9 mouse cellular contexts compared by ENCODE assay signal in genomic region chr11:77385706-77386690, GRCm38 (mm10).
DNase-seq lines count a peak whose midpoint lies in the region; ATAC-seq and TF ChIP-seq lines count a peak whose summit lies in the region.
"Had no signal": no experiment of that assay in that cellular context is flagged by ENCODE, and none has a peak within 500 bp of the region (broad histone marks: within the 10 kb centered on the region; RNA-seq: fewer than 3 reads in every experiment).

No protein-coding gene starts in this region.

- no peaks in the 10 kb centered on the region for H3K9me3 ChIP-seq in midbrain, postnatal 0 days (ENCODE audit: low read length)
- H3K9me3 ChIP-seq in midbrain, embryonic 11.5 days (ENCODE audit: control insufficient read depth, low read length) = no peaks in the 10 kb centered on the region
- 0 out of 2 replicates have a peak, but pooled peaks cover 4% of the 10 kb centered on the region for H3K9me3 ChIP-seq in midbrain, embryonic 10.5 days (replicated peaks)
- H3K9me3 ChIP-seq: neural tube, embryonic 13.5 days had no signal

- TF ChIP-seq CTCF in midbrain, postnatal 0 days (IDR thresholded peaks at IDR 0.05) = no peak

- peak; percentile 9 for DNase-seq in midbrain, postnatal 0 days (ENCODE audit: low spot score)
- no peak for DNase-seq in midbrain, embryonic 11.5 days (ENCODE audit: low spot score, missing footprints)
- DNase-seq in adrenal gland, postnatal 25 days = peak; percentile 22
- DNase-seq in heart, postnatal 25 days (ENCODE audit: low spot score) = peak; percentile 24
- DNase-seq in lung, postnatal 4 days = peak; percentile 46 to 64
- DNase-seq in cerebellum, adult 11 months = no peak
- no peak for DNase-seq in embryo, embryonic 9.5 days (ENCODE audit: extremely low spot score)
- no peak for DNase-seq in midbrain, embryonic 10.5 days (ENCODE audit: low spot score)

- H3K4me3 ChIP-seq in midbrain, postnatal 0 days (ENCODE audit: low read depth, low read length) = no peak overlapping the region
- H3K4me3 ChIP-seq in midbrain, embryonic 11.5 days (ENCODE audit: low read depth, low read length) = no peak overlapping the region
- H3K4me3 ChIP-seq in midbrain, embryonic 10.5 days = no peak overlapping the region
- H3K4me3 ChIP-seq: neural tube, embryonic 13.5 days had no signal

- no peaks in the 10 kb centered on the region for H3K27me3 ChIP-seq in midbrain, postnatal 0 days (ENCODE audit: insufficient read depth, low read length)
- H3K27me3 ChIP-seq in midbrain, embryonic 11.5 days (ENCODE audit: control insufficient read depth, insufficient read depth, low read length) = no peaks in the 10 kb centered on the region
- H3K27me3 ChIP-seq in midbrain, embryonic 10.5 days (ENCODE audit: low read depth, poor library complexity, severe bottlenecking) = no peaks in the 10 kb centered on the region
- H3K27me3 ChIP-seq: neural tube, embryonic 13.5 days had no signal

- H3K36me3 ChIP-seq in midbrain, postnatal 0 days (ENCODE audit: insufficient read depth, low read length) = no peaks in the 10 kb centered on the region
- no peaks in the 10 kb centered on the region for H3K36me3 ChIP-seq in midbrain, embryonic 11.5 days (ENCODE audit: control insufficient read depth, insufficient read depth, low read length)
- H3K36me3 ChIP-seq in midbrain, embryonic 10.5 days = peaks cover 9% of the 10 kb centered on the region
- H3K36me3 ChIP-seq: neural tube, embryonic 13.5 days had no signal

- no peak for ATAC-seq in midbrain, postnatal 0 days (ENCODE audit: low FRiP score)
- ATAC-seq in midbrain, embryonic 11.5 days (ENCODE audit: low FRiP score) = no peak

- H3K4me1 ChIP-seq in midbrain, postnatal 0 days (ENCODE audit: insufficient read depth, low read length) = no peaks in the 10 kb centered on the region
- no peaks in the 10 kb centered on the region for H3K4me1 ChIP-seq in midbrain, embryonic 11.5 days (ENCODE audit: control insufficient read depth, insufficient read depth, low read length)
- H3K4me1 ChIP-seq in midbrain, embryonic 10.5 days = no peaks in the 10 kb centered on the region
- H3K4me1 ChIP-seq: neural tube, embryonic 13.5 days had no signal

- no peak overlapping the region for H3K27ac ChIP-seq in midbrain, postnatal 0 days (ENCODE audit: low read depth, low read length)
- H3K27ac ChIP-seq in midbrain, embryonic 11.5 days (ENCODE audit: low read depth, low read length) = no peak overlapping the region
- no peak overlapping the region for H3K27ac ChIP-seq in midbrain, embryonic 10.5 days (replicated peaks)
- H3K27ac ChIP-seq: neural tube, embryonic 13.5 days had no signal

- H3K9ac ChIP-seq in midbrain, postnatal 0 days (replicated peaks; ENCODE audit: low read length, poor library complexity, severe bottlenecking) = no peak overlapping the region
- H3K9ac ChIP-seq in midbrain, embryonic 11.5 days (ENCODE audit: low read length) = no peak overlapping the region
- H3K9ac ChIP-seq: neural tube, embryonic 13.5 days had no signal

- H3K4me2 ChIP-seq in midbrain, postnatal 0 days (ENCODE audit: low read depth, low read length, poor library complexity, severe bottlenecking) = no peak overlapping the region
- H3K4me2 ChIP-seq in midbrain, embryonic 11.5 days = no peak overlapping the region
- H3K4me2 ChIP-seq: neural tube, embryonic 13.5 days had no signal

- intact Hi-C loops in heart, postnatal 25 days (cut with DNase I) = loop anchor here (5.0 kb wide), 1 partner anchor 39 kb away; no protein-coding TSS in a partner anchor

- WGBS in midbrain, postnatal 0 days = 64% methylated on average over 3 of the region's 3 CpGs
- 80% methylated on average over 3 of the region's 3 CpGs for WGBS in midbrain, embryonic 11.5 days
- 76% methylated on average over 3 of the region's 3 CpGs for WGBS in midbrain, embryonic 10.5 days

Comparison
In these comparisons a context has a peak if more than half of its experiments do, and no peak if none do; other contexts are left out.
1. DNase-seq: peak in midbrain, postnatal 0 days (single experiment), adrenal gland, postnatal 25 days (single experiment), heart, postnatal 25 days (single experiment) and lung, postnatal 4 days (2 of 2); none in midbrain, embryonic 11.5 days (single experiment), cerebellum, adult 11 months (single experiment), embryo, embryonic 9.5 days (single experiment) and midbrain, embryonic 10.5 days (single experiment).